Mouse (Mus musculus) cortical plate, adult 2 months (tissue): ENCODE measurements around the gene Selenow.

ENCODE experiments used
- CTCF ChIP-seq: fragments of 200-500 bp; IDR thresholded peaks from 2 replicates; pipeline ENCODE4 v1.5.1; 2011; ENCODE audit warnings: mild to moderate bottlenecking, control low read depth, low read length; ENCODE audit not compliant: insufficient read depth; ENCODE audit errors: extremely low read depth
- POLR2A ChIP-seq: fragments of 200-500 bp; IDR thresholded peaks from 2 replicates; pipeline ENCODE4 v1.6.1; 2011; ENCODE audit warnings: mild to moderate bottlenecking, low read length, control low read depth; ENCODE audit not compliant: insufficient read depth; ENCODE audit errors: extremely low read depth

- TF ChIP-seq CTCF = no peak
- no peak for TF ChIP-seq POLR2A
These were observed 39.6 kb upstream of the Selenow start for GRCm38 (mm10) chr7:15961798-15962197.
